Mouse (Mus musculus) heart, postnatal 25 days (tissue): ENCODE results near the gene Rps6ka2. TPM values are rescaled to one million over a fixed set of nuclear protein-coding genes. Genes with fewer than 3 reads are reported as not detected.

ENCODE experiments used
- DNase-seq: peaks from one replicate; pipeline ENCODE4 v3.0.0; 2022; ENCODE audit warnings: low spot score
- intact Hi-C: fragments of 180-260 bp; cut with DNase I; formaldehyde crosslinking; loops from one replicate; pipeline ENCODE4 v1.15.1; 2025
- total RNA-seq, 2 experiments: library from RNA; stranded (reverse); gene quantifications; 2 replicates each; pipeline ENCODE4 v1.2.3; 2021

Rps6ka2 gene
- total RNA-seq, 2 experiments from 2014 or later: 23.2 to 23.7 TPM

DNA sequence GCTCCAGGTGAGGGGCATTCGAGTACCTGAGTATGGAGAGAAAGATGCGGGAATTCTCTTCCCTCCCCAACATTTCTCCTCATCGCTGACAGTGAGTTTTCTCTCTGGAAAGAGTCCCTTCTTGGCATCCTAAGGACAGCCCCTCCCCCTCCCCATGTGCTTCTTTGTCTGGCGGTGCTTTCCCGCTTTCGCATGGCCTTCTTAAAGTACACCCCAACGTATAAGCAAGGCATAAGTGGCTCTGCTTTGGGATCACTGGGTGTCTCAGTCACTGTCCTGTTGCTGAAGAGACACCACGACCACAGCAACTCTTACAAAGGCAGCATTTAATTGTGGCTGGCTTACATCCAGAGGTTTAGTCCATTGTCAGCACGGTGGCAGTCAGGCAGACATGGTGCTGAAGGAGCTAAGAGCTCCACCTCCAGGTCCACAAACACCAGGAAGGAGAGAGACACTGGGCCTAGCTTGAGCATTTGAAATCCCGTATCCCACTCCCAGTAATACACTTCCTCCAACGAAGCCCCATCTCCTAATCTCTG is 47.9 kb downstream of the Rps6ka2 start:
- DNase-seq: no peak
- intact Hi-C loops: loop anchor here (5.0 kb wide), 1 partner anchor 41 kb away; no protein-coding TSS in a partner anchor

DNA sequence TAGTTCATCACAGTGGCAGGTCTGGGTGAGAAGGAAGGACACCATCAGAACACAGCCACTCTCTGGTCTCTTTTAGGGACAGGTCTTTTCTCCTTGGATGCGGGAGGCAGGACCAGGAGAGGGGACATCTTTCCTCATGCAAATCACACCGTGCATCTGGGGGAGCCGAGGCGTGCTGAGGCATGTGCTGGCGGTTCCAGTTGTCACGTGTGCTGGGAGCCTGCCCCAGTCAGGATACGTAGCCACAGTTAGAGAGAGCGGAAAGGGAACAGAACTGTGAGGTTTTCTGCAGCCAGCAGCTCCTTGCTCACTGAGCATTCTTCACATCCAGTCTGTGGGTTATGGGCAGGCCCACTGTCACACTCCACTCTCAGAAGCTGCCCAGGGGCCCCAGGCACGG is 48.5 kb downstream of the Rps6ka2 start:
- DNase-seq: no peak
- intact Hi-C loops: loop anchor here (5.0 kb wide), 1 partner anchor 41 kb away; no protein-coding TSS in a partner anchor

DNA sequence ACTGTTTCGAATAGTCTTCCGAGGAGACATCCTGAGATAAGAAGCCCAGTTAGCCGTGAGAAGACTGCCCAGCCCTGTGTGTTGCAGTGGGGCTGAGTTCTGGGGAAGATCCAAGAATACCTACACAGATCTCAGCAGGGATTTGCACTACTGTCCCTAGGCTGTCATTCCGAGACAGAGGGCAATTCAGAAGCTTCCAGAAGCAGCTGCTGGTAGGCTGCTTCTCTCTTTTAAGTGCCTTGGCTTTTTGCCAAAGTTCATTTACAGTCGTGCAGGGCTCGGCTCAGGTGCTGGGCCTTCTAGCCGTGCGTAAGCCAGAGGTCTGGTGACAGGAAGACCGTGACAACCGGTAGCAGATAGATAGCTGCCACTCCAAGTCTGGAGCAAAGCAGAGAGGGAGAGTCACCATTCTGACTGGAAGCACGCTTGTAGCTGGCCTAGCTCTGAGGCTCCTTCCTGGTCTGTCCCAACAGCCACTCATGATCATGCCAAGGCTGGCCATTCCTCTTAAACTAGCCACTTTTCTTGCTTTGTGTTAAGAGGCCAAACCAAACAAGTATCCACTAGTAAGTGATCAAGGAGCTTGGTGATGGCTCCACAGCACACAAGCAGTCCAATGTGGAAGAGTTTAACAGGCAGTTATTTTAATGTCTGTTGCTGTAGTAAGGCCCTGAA is 49.3 kb downstream of the Rps6ka2 start:
- intact Hi-C loops: loop anchor here (5.0 kb wide), 1 partner anchor 42 kb away; no protein-coding TSS in a partner anchor
- DNase-seq: no peak

DNA sequence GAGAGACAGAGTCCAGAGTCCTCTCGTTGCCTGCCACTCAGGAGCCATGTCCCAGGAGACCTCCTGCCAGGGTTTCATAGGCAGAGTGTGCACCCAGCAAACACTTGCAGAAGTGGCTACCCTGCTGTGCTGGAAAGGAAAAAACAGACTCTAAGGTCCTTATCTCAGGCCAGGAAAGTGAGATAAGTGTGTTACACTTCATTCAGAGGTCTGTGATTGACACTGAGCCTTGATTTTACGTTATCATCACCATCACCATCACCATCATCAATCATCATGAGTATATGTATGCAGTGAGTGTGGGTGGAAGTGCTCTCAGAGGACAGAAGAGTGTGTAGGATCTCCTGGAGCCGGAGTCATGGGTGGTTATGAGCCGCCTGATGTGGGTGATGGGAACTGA is 51.4 kb downstream of the Rps6ka2 start:
- DNase-seq: no peak
- intact Hi-C loops: no loop called here

DNA sequence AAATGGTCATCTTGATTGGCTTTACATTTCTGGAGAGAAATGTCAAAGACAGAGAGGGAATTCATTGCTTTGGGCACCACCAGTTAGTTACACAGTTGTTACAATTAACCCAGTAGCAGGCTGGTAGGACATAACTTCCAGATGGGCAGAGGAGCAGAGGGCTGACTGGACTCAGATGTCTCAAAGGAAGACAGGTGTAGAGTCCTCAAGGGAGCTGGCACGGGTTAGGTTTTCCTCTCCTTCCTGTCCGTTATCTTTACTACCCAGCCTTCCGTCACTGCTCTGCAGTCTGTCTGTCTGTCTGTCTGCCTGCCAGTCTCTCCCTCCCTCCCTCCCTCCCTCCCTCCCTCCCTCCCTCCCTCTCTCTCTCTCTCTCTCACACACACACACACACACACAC is 52.3 kb downstream of the Rps6ka2 start:
- DNase-seq: no peak
- intact Hi-C loops: no loop called here

DNA sequence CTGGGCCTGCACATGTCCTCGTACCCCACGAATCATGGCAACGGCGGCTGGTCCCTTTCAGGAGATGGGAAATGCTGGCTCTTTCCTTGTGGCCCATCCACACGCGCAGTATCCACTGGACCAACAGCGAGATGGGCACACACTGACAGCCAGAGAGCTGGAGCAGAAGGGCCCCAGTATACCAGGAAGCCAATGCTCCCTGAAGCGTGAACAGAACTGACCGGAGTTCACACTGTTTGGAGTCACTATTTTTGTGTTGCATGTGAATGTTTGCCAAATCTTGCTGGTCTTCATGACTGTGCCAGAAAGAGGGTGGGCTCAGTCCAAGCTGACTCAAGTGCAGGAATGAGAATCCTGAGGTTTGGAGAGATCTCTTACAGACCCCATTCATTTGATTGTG is 58.6 kb downstream of the Rps6ka2 start:
- DNase-seq: no peak
- intact Hi-C loops: no loop called here

DNA sequence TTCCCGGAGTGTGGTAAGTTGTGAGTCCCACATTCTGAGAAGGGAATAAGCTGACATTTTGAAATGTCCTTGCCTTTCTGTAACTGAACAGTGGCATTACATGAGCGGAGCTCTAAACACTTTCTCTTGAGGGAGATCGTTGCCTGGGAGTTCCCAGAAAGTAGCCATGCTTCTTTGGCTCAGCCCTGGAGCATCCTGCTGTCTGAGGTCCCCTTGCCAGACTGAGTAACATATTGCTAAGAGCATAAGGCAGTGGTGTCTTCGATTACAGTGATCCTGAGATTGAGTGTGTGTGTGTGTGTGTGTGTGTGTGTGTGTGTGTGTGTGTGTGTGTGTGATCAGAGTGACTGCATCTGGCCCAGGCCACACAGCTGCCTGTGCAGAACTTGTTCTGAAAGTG is 61.4 kb downstream of the Rps6ka2 start:
- intact Hi-C loops: no loop called here
- DNase-seq: no peak

DNA sequence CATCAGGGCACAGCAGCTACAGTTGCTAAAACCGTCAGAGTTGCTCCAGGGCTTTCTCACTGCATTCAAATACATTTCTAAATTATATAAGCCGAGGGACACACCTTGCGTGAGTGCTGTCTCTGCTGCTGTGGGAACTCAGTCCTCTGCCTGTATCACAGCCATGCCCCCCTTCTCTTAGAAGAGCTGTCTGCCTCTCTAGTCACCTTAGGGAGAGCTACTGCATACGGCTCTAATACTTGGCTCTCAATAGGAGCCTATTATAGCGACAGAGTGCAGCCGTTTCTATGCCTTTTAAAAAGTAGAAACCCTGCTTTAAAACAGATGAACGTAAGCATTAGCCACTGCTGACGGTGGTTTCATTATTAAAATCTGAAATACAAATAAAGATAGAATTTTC is 61.9 kb downstream of the Rps6ka2 start:
- intact Hi-C loops: no loop called here
- no peak for DNase-seq

DNA sequence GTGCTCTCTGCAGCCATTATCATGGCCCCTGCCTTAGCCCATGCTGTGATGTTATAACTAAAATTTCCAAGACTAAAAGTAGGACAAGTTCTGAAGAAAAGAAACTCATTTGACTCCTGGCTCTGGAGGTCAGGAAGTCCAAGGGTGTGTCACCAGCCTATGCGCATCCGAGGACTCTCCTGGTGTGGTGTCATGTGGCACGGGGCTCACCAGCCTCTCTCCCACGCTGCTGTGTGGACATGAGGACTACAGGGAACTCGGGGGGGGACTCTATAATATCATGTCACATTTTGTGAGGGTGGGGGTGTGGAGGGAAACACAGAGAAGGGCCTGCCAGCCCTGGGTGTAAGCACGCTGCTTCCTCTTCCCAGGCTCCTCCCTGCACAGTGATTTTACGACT is 62.5 kb downstream of the Rps6ka2 start:
- intact Hi-C loops: no loop called here
- DNase-seq: no peak

DNA sequence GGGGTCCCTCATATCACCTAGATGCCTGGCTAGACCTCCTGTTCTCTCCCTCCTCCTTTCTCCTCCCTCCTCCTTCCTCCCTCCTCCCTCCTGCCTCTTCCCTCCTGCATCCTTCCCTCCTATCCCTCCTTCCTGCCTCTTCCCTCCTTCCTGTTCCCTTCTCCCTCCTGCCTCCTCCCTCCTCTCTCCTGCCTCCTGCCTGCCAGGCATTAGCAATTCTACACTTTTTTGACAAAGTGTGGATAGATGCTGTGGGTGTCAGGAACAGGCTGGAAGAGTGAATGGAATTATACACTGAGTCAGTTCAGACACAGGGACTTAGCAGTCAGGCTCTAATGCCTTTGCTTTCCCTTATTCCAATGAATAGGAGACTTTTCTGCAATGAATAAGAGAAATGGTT is 63.3 kb downstream of the Rps6ka2 start:
- intact Hi-C loops: no loop called here
- DNase-seq: no peak

DNA sequence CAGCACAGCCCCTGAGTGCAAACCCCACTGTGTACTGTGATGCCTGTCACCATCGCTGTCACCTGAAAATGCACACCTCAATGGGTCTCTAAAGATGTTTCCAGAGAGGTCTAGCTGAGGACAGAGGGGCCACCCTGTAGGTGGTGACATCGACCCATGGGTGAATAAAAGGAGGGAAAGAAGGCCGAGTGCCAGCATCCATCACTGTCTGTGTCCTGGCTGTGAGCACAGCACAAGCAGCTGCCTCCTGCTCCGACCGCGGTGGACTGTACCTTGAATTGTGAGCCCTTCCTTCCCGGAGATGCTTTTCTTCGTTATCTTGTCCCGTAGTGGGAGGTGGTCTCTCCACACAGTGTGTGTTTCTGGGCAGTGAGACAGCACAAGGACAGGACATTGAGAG is 67.8 kb downstream of the Rps6ka2 start:
- intact Hi-C loops: no loop called here
- DNase-seq: no peak

DNA sequence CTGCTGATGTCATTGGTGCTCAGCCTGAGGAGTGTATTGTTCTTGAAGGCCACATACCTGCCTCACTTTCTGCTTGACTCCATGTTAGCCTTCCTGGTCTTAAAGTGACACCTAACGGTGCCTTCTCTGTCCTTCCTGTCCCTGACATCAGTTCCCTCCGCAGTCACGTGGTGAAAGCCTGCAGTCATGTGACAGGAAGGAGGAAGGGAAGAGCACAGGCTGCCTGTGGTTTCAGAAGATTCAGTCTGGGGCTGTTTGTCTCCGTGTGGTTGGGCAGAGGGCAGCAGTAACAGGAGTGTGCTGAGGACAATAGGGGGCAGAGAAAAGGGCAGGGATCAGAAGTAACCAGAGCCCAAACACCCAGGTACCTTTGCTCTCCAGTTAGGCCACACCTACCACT is 68.9 kb downstream of the Rps6ka2 start:
- no peak for DNase-seq
- intact Hi-C loops: no loop called here

DNA sequence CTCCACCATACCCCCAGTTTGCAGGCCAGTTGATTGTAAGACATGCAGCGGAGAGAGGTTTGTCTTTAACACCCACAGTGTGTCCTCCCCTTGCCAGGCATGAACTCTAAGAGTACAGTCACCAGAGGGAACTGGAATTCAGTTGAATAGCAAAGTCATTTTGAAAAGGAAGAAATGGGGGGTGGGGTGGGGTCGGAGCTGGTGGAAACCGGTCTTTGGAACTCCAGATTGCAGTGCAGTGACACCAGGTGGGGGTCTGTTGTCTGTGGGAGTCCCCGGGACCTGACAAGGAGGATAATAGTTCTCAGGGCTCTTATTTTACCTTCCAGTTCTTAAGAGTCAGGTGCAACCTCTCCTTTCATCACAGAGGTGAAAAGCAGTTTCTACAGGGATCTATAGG is 70.6 kb downstream of the Rps6ka2 start:
- intact Hi-C loops: no loop called here

DNA sequence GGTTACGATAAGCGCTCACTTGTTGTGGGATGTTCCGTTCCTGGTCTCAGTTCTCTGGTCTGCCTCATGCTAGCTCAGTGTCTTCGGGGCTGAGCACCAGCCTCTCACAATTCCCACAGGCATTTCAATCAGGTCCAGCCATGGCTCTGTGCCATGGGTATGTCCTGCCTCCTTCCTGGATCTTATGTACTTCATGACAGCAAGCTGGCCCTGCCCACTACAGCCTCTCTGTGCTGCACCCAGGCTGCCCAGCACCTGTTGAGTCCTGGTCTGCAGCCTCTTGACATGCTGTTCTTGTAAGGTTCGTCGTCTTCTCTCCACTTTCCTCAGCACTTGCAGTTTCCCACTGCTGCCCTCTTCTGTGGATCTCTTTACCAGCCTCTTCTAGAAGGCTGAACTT is 75.2 kb downstream of the Rps6ka2 start:
- intact Hi-C loops: no loop called here
- no peak for DNase-seq

More for the DNA sequence above, 70.6 kb downstream of the Rps6ka2 start:
- no peak for DNase-seq

DNA sequence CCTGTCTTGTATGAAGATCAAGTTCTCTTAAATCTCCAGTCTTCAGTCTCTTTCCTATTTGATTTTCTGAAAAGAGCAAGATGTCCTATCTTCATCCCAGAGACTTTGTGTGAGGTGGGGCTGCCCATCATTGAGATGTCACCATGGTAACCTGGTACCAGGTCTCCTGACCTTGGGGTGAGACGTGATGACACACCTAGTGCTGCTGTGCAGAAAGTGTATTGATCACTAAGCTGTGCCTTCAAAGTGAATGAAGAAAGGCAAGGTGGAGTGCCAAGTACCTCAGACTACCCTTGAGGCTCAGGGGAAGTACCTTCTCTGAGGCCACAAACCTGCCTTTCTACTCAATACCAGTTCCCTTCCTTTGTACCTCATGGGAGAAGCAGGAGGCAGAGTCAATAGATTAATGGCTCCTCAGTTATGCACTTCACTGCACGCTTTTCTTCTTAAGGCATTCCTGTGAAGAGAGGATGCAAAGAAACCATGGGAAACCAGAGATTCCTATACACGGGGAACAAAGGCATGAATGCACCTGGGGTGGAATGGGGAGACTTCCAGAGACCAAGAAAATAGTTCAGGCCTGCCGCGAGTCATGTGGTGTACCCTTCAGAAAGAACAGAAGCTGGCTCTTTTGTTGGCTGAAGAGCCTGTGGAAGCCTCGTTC is 77.1 kb downstream of the Rps6ka2 start:
- no peak for DNase-seq
- intact Hi-C loops: no loop called here

DNA sequence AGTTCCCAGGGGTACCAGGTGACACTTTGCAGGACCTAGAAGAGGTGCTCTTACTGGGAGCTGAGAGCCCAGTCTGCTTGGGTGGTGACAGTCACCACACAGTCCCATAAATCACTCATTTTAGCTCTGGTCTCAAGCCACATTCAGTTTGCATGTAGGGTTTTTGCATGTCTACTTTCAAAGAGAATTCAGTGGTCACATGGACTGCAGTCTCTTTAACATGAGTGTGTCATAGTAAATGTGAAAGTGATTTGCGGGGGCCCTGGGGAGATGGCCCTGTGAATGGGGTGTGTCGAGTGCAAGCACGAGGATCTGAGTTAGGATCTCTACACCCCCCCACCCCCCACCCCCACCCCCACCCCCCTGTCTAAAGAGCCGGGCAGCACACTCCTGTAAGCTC is 80.5 kb downstream of the Rps6ka2 start:
- intact Hi-C loops: no loop called here
- DNase-seq: no peak

DNA sequence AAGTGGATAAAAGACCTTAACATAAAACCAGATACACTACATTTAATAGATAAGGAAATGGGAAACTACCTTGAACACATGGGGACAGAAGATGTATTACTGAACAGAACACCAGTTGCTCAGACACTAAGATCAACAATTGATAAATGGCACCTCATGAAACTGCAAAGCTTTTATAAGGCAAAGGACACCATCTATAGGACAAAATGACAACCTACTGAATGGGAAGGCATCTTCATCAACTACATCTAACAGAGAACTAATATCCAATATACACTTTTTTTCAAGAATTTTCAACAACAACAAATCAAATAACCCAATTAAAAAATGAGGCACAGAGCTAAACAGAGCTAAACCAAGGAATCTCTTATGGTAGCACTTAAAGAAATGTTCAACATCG is 87.3 kb downstream of the Rps6ka2 start:
- no peak for DNase-seq
- intact Hi-C loops: no loop called here

DNA sequence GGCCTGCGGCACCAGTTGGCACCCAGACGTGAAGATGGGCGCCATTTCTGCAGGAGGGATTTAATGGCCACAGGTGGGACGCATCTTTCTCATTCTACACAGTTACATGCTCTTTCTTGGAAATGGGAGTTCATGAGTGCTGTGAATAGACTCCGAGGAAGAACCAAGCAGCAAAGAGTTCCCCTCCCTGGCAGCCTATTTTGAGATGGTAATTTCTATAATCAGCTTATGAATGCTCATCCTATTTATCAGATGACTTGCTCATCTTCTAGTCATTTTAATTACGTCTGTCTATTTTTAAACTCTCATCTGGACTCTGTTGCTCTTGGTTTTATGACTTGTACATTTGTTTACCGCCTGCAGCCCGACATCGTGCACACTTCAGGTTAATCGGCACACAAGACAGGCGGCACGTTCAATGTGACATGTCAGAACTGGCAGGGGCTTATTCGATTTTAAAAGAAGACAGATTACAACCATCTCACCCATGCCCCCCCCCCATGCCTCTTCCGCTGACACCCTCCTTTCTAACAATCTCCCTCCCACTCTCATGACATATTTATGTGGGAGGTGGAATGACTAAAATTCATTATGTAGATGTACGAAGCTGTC is 88.9 kb downstream of the Rps6ka2 start:
- intact Hi-C loops: no loop called here
- no peak for DNase-seq

DNA sequence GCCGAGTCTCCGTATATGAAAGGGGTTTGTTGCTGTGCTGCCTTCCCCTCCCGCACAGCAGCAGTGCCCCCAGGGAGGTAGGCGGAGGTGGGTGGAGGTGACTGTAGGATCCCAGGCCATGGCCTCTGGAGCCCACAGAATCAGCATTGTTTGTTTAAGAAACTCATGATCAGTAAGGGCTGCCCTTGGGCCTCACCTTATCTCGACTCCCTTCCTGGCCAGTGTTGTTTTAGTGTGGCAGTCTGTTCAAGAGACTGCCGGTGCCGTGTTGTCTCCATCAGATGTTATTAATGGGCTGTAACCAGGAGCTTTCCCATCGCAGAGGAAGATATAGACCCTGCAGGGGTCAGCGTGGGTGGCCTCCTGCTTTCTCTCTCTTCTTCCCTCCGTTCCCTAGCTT is 90.4 kb downstream of the Rps6ka2 start:
- intact Hi-C loops: no loop called here
- DNase-seq: no peak

DNA sequence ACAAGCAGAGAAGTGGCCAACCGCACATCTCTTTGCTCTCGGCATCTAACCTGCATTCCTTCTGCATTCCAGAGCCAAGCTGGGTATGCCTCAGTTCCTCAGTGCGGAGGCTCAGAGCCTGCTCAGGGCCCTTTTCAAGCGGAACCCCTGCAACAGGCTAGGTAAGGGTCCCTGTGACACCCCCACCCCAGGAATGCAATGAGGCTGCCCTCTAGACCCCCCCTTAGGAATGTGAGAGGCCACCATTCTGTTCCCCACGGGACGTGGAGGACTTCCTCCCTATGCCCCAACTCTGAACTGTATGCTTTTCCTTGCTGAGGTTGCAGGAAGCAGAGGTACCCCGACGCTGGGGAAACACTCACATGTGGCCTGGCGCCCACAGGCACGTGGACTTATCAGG is 92.1 kb downstream of the Rps6ka2 start:
- DNase-seq: no peak
- intact Hi-C loops: no loop called here

DNA sequence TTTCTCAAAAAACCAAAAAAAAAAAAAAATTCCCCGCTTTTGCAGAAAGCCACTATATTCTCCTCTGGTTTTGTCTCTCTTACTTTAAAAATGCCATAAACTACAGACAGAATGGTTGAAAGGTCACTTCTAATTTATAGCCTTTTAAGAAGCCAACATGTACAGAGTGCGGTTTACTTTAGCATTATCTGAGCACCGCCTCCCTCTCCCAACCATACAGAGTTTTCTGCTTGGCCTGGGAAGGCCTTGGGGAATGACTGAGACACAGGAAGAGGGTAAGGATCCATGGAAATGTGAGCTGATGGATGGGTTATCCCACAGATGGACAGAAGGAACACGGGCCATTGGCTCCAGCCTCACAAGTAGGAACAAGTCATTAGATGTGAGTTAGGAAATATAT is 92.7 kb downstream of the Rps6ka2 start:
- intact Hi-C loops: no loop called here

More for the DNA sequence above, 92.7 kb downstream of the Rps6ka2 start:
- DNase-seq: no peak
